Comparison of ENCODE assay signal across 24 mouse cellular contexts in genomic region chr1:71297021-71297420, GRCm38 (mm10).
A peak's percentile ranks its signal among the peaks of the same experiment; 100 is the strongest.
DNase-seq lines count a peak whose midpoint lies in the region; ATAC-seq lines count a peak whose summit lies in the region.
"Had no signal": no experiment of that assay in that cellular context is flagged by ENCODE, and none has a peak within 500 bp of the region (broad histone marks: within the 10 kb centered on the region; RNA-seq: fewer than 3 reads in every experiment).

No protein-coding gene starts in this region.

- no peaks in the 10 kb centered on the region for H3K27me3 ChIP-seq in forebrain, embryonic 14.5 days (replicated peaks; ENCODE audit: control insufficient read depth, insufficient read depth, low read length)
- H3K27me3 ChIP-seq in forebrain, embryonic 10.5 days (ENCODE audit: poor library complexity, severe bottlenecking): no peaks in the 10 kb centered on the region
- H3K27me3 ChIP-seq: CH12.LX; embryonic facial prominence, embryonic 13.5 days; embryonic facial prominence, embryonic 15.5 days; forebrain, embryonic 13.5 days had no signal

- no peak overlapping the region for H3K4me2 ChIP-seq in forebrain, embryonic 14.5 days (ENCODE audit: low read length)
- H3K4me2 ChIP-seq: embryonic facial prominence, embryonic 13.5 days; embryonic facial prominence, embryonic 15.5 days; forebrain, embryonic 13.5 days had no signal

- H3K36me3 ChIP-seq in forebrain, embryonic 14.5 days (ENCODE audit: control insufficient read depth, insufficient read depth, low read length): no peaks in the 10 kb centered on the region
- H3K36me3 ChIP-seq in forebrain, embryonic 10.5 days (replicated peaks): no peaks in the 10 kb centered on the region
- H3K36me3 ChIP-seq: embryonic facial prominence, embryonic 13.5 days; embryonic facial prominence, embryonic 15.5 days; G1E had no signal

- H3K4me3 ChIP-seq in forebrain, embryonic 14.5 days (ENCODE audit: low read depth, low read length): no peak overlapping the region
- H3K4me3 ChIP-seq in forebrain, embryonic 10.5 days: no peak overlapping the region
- H3K4me3 ChIP-seq: embryonic facial prominence, embryonic 13.5 days; embryonic facial prominence, embryonic 15.5 days; erythroblast, embryonic 14.5 days; forebrain, embryonic 13.5 days had no signal

- H3K4me1 ChIP-seq in forebrain, embryonic 14.5 days (ENCODE audit: control insufficient read depth, insufficient read depth, low read length): peaks cover under 1% of the 10 kb centered on the region; the same call in 1 of the 2 replicates
- H3K4me1 ChIP-seq in forebrain, embryonic 10.5 days: peaks cover 7% of the 10 kb centered on the region; the same call in 1 of the 2 replicates
- H3K4me1 ChIP-seq: embryonic facial prominence, embryonic 13.5 days; embryonic facial prominence, embryonic 15.5 days had no signal

- no peak overlapping the region for H3K9ac ChIP-seq in forebrain, embryonic 14.5 days (ENCODE audit: low read length)
- H3K9ac ChIP-seq: embryonic facial prominence, embryonic 13.5 days; embryonic facial prominence, embryonic 15.5 days; forebrain, embryonic 13.5 days had no signal

- no peak overlapping the region for H3K27ac ChIP-seq in forebrain, embryonic 14.5 days (ENCODE audit: low read depth, low read length)
- H3K27ac ChIP-seq in forebrain, embryonic 10.5 days: no peak overlapping the region
- H3K27ac ChIP-seq: embryonic facial prominence, embryonic 13.5 days; embryonic facial prominence, embryonic 15.5 days; forebrain, embryonic 13.5 days had no signal

- 16% methylated on average over 2 of the region's 2 CpGs for WGBS in forebrain, embryonic 14.5 days
- 70% methylated on average over 2 of the region's 2 CpGs for WGBS in forebrain, embryonic 10.5 days

- DNase-seq in forebrain, embryonic 14.5 days (ENCODE audit: low spot score): peak; percentile 11
- DNase-seq in forebrain, embryonic 10.5 days (ENCODE audit: extremely low spot score, low spot score): no peak
- peak; percentile 58 for DNase-seq in retina, embryonic 14.5 days (ENCODE audit: low spot score)
- no peak for DNase-seq in urinary bladder, postnatal 4 days (ENCODE audit: low spot score in 2 of 2)
- DNase-seq in urinary bladder, adult 2 months (ENCODE audit: low spot score): no peak
- DNase-seq: adrenal gland, adult 8-10 months; adrenal gland, postnatal 14 days; adrenal gland, postnatal 36 days; B cell, adult 2 months; cerebellum, adult 11 months; cerebellum, adult 18-20 months; cerebellum, adult 8-10 months; cerebellum, adult 9-11 months; cerebellum, postnatal 14 days; cerebellum, postnatal 36 days; embryo, embryonic 11 days had no signal

- no peaks in the 10 kb centered on the region for H3K9me3 ChIP-seq in forebrain, embryonic 14.5 days (replicated peaks; ENCODE audit: control insufficient read depth, low read length)
- no peaks in the 10 kb centered on the region for H3K9me3 ChIP-seq in forebrain, embryonic 10.5 days
- H3K9me3 ChIP-seq: embryonic facial prominence, embryonic 13.5 days; embryonic facial prominence, embryonic 15.5 days; forebrain, embryonic 13.5 days; G1E had no signal

- no peak for ATAC-seq in forebrain, embryonic 14.5 days
- ATAC-seq: activated CD4-positive, CD25-positive, alpha-beta regulatory T cell, adult 4 months; CD4-positive, CD25-positive, alpha-beta regulatory T cell, adult 4 months had no signal

Comparison
In these comparisons a context has a peak if more than half of its experiments do, and no peak if none do; other contexts are left out.
1. DNase-seq: peak in forebrain, embryonic 14.5 days (single experiment) and retina, embryonic 14.5 days (single experiment); none in forebrain, embryonic 10.5 days (single experiment), urinary bladder, postnatal 4 days (0 of 2) and urinary bladder, adult 2 months (single experiment).